Mouse (Mus musculus) heart, embryonic 16.5 days (tissue): ENCODE data around the gene Olfr178. TPM values are rescaled to one million over a fixed set of nuclear protein-coding genes. Genes with fewer than 3 reads are reported as not detected.

ENCODE experiments used
- ATAC-seq: fragments of 200-750 bp; cut with Nextera tagmentation; replicated peaks from 2 replicates; pipeline ENCODE4 v1.8.0; 2017; ENCODE audit warnings: moderate number of reproducible peaks; ENCODE audit not compliant: insufficient read depth, low FRiP score; ENCODE audit errors: extremely low read depth
- H3K27ac ChIP-seq: fragments of 300-500 bp; sonication (generic); 2 replicates; pipeline ENCODE4 v1.5.1; 2014; ENCODE audit warnings: mild to moderate bottlenecking, low read length, control low read depth, moderate library complexity
- H3K27me3 ChIP-seq: fragments of 300-500 bp; sonication (generic); 2 replicates; pipeline ENCODE4 v1.6.1; 2014; ENCODE audit warnings: low read length, mixed read lengths; ENCODE audit not compliant: control insufficient read depth, insufficient read depth
- H3K36me3 ChIP-seq: fragments of 300-500 bp; sonication (generic); 2 replicates; pipeline ENCODE4 v1.6.1; 2014; ENCODE audit not compliant: control insufficient read depth, insufficient read depth
- H3K4me1 ChIP-seq: fragments of 300-500 bp; sonication (generic); 2 replicates; pipeline ENCODE4 v1.6.1; 2014; ENCODE audit warnings: low read length, mixed read lengths; ENCODE audit not compliant: control insufficient read depth, insufficient read depth
- H3K4me2 ChIP-seq: fragments of 300-500 bp; sonication (generic); 2 replicates; pipeline ENCODE4 v1.6.1; 2014; ENCODE audit warnings: low read depth, mild to moderate bottlenecking, control low read depth, low read length
- H3K4me3 ChIP-seq: fragments of 300-500 bp; sonication (generic); 2 replicates; pipeline ENCODE4 v1.5.1; 2014; ENCODE audit warnings: mild to moderate bottlenecking, control low read depth, low read length
- H3K9ac ChIP-seq: fragments of 300-500 bp; sonication (generic); 2 replicates; pipeline ENCODE4 v1.6.1; 2014; ENCODE audit warnings: low read length, control low read depth
- H3K9me3 ChIP-seq: fragments of 300-500 bp; sonication (generic); replicated peaks from 2 replicates; pipeline ENCODE4 v1.6.1; 2016; ENCODE audit warnings: low read length; ENCODE audit not compliant: control insufficient read depth
- WGBS: fragments of 180-500 bp; shearing (Covaris S2); extraction: QIAGEN DNeasy Blood & Tissue Kit; methylation state at CpG from one replicate; pipeline ENCODE4 v1.1.7; 2014; 5-methylcytosine and 5-hydroxymethylcytosine counted together
- polyA plus RNA-seq: library from polyadenylated mRNA; unstranded; fragments of >200 nt; fragmentation: Nextera tagmentation; extraction: Ambion mirVana; gene quantifications from 2 replicates; pipeline ENCODE4 v1.2.1, GENCODE M21; 2015

The Olfr178 gene
- polyA plus RNA-seq, result not detected in 2 replicates

GRCm38 (mm10) chr16:58891963-58892362 lies at the start of gene Olfr178:
Gene Olfr178 (minus strand): TSS chr16:58892063.
- Histone ChIP-seq H3K4me1 (no peaks in the 10 kb centered on the region), H3K4me3 (no peak within 1 kb of the TSS), H3K36me3 (no peaks in the 10 kb centered on the region), H3K27me3 (no peaks in the 10 kb centered on the region), H3K4me2 (no peak within 1 kb of the TSS), H3K9me3 (0 out of 2 replicates have a peak, but pooled peaks cover 3% of the 10 kb centered on the region), H3K9ac (no peak within 1 kb of the TSS), H3K27ac (no peak within 1 kb of the TSS)
- no peak for ATAC-seq
- 77% methylated on average over 3 of the region's 3 CpGs for WGBS

- Histone ChIP-seq H3K27me3 (no peaks in the 10 kb centered on the region), H3K4me1 (no peaks in the 10 kb centered on the region), H3K4me3 (no peak within 1 kb of the TSS), H3K27ac (no peak within 1 kb of the TSS), H3K9me3 (no peaks in the 10 kb centered on the region), H3K36me3 (no peaks in the 10 kb centered on the region), H3K9ac (no peak within 1 kb of the TSS), H3K4me2 (no peak within 1 kb of the TSS)
- 80% methylated on average over 4 of the region's 4 CpGs for WGBS
- no peak for ATAC-seq
Observed at GRCm38 (mm10) chr16:58929292-58929691, 37.4 kb upstream of the Olfr178 start, which contains the start of gene Olfr180. Gene Olfr180 (minus strand): TSS chr16:58929392.

GRCm38 (mm10) chr16:58928655-58929054 lies 36.8 kb upstream of the Olfr178 start, which contains the start of gene Olfr181:
Gene Olfr181 (minus strand): TSS chr16:58928755.
- no peak within 1 kb of the TSS for H3K4me2 ChIP-seq
- H3K9ac ChIP-seq, result no peak within 1 kb of the TSS
- no peaks in the 10 kb centered on the region for H3K9me3 ChIP-seq
- no peaks in the 10 kb centered on the region for H3K27me3 ChIP-seq
- no peak within 1 kb of the TSS for H3K4me3 ChIP-seq
- ATAC-seq, result no peak
- H3K4me1 ChIP-seq, result no peaks in the 10 kb centered on the region
- no peaks in the 10 kb centered on the region for H3K36me3 ChIP-seq
- H3K27ac ChIP-seq, result no peak within 1 kb of the TSS
- 44% methylated on average over 1 of the region's 1 CpGs for WGBS

GRCm38 (mm10) chr16:58884416-58884815 lies 7.4 kb downstream of the Olfr178 start:
- Histone ChIP-seq H3K4me2 (no peak overlapping the region), H3K27ac (no peak overlapping the region), H3K4me3 (no peak overlapping the region), H3K36me3 (no peaks in the 10 kb centered on the region), H3K27me3 (no peaks in the 10 kb centered on the region), H3K4me1 (no peaks in the 10 kb centered on the region), H3K9me3 (no peaks in the 10 kb centered on the region), H3K9ac (no peak overlapping the region)
- 82% methylated on average over 2 of the region's 2 CpGs for WGBS
- ATAC-seq, result no peak

- no peak within 1 kb of the TSS for H3K4me3 ChIP-seq
- WGBS, result 39% methylated on average over 1 of the region's 1 CpGs
- no peaks in the 10 kb centered on the region for H3K27me3 ChIP-seq
- H3K4me1 ChIP-seq, result no peaks in the 10 kb centered on the region
- no peak within 1 kb of the TSS for H3K27ac ChIP-seq
- no peaks in the 10 kb centered on the region for H3K9me3 ChIP-seq
- no peak within 1 kb of the TSS for H3K9ac ChIP-seq
- H3K36me3 ChIP-seq, result no peaks in the 10 kb centered on the region
- H3K4me2 ChIP-seq, result no peak within 1 kb of the TSS
- no peak for ATAC-seq
Observed at GRCm38 (mm10) chr16:58874668-58875067, 17.2 kb downstream of the Olfr178 start, which contains the start of gene Olfr177. Gene Olfr177 (minus strand): TSS chr16:58874768.

- H3K27me3 ChIP-seq, result no peaks in the 10 kb centered on the region
- no peaks in the 10 kb centered on the region for H3K36me3 ChIP-seq
- no peak overlapping the region for H3K4me2 ChIP-seq
- no peak for ATAC-seq
- H3K4me3 ChIP-seq, result no peak overlapping the region
- no peaks in the 10 kb centered on the region for H3K9me3 ChIP-seq
- no peak overlapping the region for H3K9ac ChIP-seq
- no peaks in the 10 kb centered on the region for H3K4me1 ChIP-seq
- 47% methylated on average over 1 of the region's 1 CpGs for WGBS
- no peak overlapping the region for H3K27ac ChIP-seq
Observed at GRCm38 (mm10) chr16:58861479-58861878, 30.4 kb downstream of the Olfr178 start.

- Histone ChIP-seq H3K9me3 (no peaks in the 10 kb centered on the region), H3K27me3 (no peaks in the 10 kb centered on the region), H3K27ac (no peak overlapping the region), H3K4me3 (no peak overlapping the region), H3K4me1 (no peaks in the 10 kb centered on the region), H3K4me2 (no peak overlapping the region), H3K36me3 (no peaks in the 10 kb centered on the region), H3K9ac (no peak overlapping the region)
- WGBS, result 83% methylated on average over 2 of the region's 2 CpGs
- no peak for ATAC-seq
Observed at GRCm38 (mm10) chr16:58860032-58860737, 31.7 kb downstream of the Olfr178 start.

Other genes starting within 250 kb of the Olfr178 start
- gene Cpox, start 221.8 kb downstream of the Olfr178 start, polyA plus RNA-seq, result 33.3 and 37.1 TPM in 2 replicates
- gene Gpr15, start 173.0 kb downstream of the Olfr178 start, polyA plus RNA-seq, result 0.24 and 1.00 TPM in 2 replicates
- gene Cldnd1, start 164.2 kb downstream of the Olfr178 start, polyA plus RNA-seq, result 101 and 112 TPM in 2 replicates
- gene Olfr172, start 128.9 kb downstream of the Olfr178 start, polyA plus RNA-seq, result not detected in 2 replicates
- gene Olfr173, start 91.8 kb downstream of the Olfr178 start, polyA plus RNA-seq, result not detected in 2 replicates
- not detected in 2 replicates for gene Olfr175-ps1, start 65.3 kb downstream of the Olfr178 start, polyA plus RNA-seq
- not detected in 2 replicates for gene Olfr177, start 17.3 kb downstream of the Olfr178 start, polyA plus RNA-seq
- gene Olfr181, start 36.7 kb upstream of the Olfr178 start, polyA plus RNA-seq, result not detected in 2 replicates
- not detected in 2 replicates for gene Olfr180, start 37.3 kb upstream of the Olfr178 start, polyA plus RNA-seq
- gene Olfr183, start 103.3 kb upstream of the Olfr178 start, polyA plus RNA-seq, result not detected in 2 replicates
- gene Olfr186, start 138.2 kb upstream of the Olfr178 start, polyA plus RNA-seq, result not detected in 2 replicates
- gene Olfr187, start 147.7 kb upstream of the Olfr178 start, polyA plus RNA-seq, result not detected in 2 replicates
- not detected in 2 replicates for gene Olfr190, start 185.9 kb upstream of the Olfr178 start, polyA plus RNA-seq
- gene Olfr191, start 197.8 kb upstream of the Olfr178 start, polyA plus RNA-seq, result not detected in 2 replicates
- not detected in 2 replicates for gene Olfr193, start 219.8 kb upstream of the Olfr178 start, polyA plus RNA-seq
- gene Olfr194, start 229.0 kb upstream of the Olfr178 start, polyA plus RNA-seq, result not detected in 2 replicates